Mouse (Mus musculus): ENCODE results near the gene Lif. TPM values are rescaled to one million over a fixed set of nuclear protein-coding genes. Genes with fewer than 3 reads are reported as not detected.
A peak's percentile ranks its signal among the peaks of the same experiment; 100 is the strongest.

Lif gene
- total RNA-seq, 1 experiment: 7.9 TPM

DNA sequence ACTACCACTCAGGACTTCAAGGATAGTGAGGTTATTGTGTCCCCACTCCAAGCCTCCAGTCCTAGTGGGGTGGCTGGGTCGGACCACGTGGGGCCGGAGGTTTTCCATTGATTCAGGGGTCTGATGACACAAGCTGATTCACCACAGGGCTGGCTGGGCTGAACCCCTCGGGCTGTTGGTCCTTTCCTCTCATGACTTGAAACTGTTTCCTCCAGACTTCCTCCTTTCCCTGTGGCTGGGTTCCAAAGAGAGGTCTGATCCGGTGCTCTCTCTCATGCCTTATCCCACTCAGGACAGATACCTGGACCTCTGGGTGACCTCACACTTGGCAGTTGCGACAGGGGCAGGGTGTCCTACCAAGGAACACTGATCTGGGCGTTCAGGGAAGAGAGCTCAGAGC is 17.2 kb upstream of the Lif start:
- TF ChIP-seq HCFC1 (IDR thresholded peaks at IDR 0.05; ENCODE audit: borderline replicate concordance, insufficient read depth, low read length) (no peak), ZNF384 (IDR thresholded peaks at IDR 0.05; ENCODE audit: low read depth, low read length) (no peak), ZC3H11A (IDR thresholded peaks at IDR 0.05; ENCODE audit: borderline replicate concordance, low read depth, low read length) (no peak), MAFK (IDR thresholded peaks at IDR 0.05; ENCODE audit: insufficient read depth, low read depth, low read length) (no peak), CHD2 (IDR thresholded peaks at IDR 0.05; ENCODE audit: low read depth, low read length) (no peak)

DNA sequence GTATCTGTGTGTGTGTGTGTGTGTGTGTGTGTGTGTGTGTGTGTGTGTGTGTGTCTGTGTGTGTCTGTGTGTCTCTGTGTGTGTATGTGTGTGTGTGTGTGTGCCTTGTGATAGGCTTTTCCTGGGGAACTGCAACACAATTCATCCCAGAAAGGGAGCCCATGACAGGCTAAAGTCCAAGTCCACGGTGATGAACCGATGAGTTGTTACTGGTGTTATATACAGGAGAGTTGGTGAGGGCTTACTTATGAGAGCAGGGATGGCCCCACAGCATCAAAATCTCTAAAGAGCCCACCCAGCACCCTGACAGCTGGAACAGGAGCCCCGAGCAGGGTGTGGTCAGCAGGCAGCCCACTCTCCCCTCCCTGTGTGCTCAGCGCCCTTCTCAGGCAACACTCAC is 16.2 kb upstream of the Lif start:
- no peak overlapping the region for H3K27ac ChIP-seq (ENCODE audit: insufficient read depth, low read depth, low read length, poor library complexity, severe bottlenecking)
- no peak for TF ChIP-seq ZC3H11A (IDR thresholded peaks at IDR 0.05; ENCODE audit: borderline replicate concordance, low read depth, low read length)
- TF ChIP-seq MAFK (IDR thresholded peaks at IDR 0.05; ENCODE audit: insufficient read depth, low read depth, low read length): no peak
- TF ChIP-seq HCFC1 (IDR thresholded peaks at IDR 0.05; ENCODE audit: borderline replicate concordance, insufficient read depth, low read length): no peak
- TF ChIP-seq CHD2 (IDR thresholded peaks at IDR 0.05; ENCODE audit: low read depth, low read length): no peak
- TF ChIP-seq ZNF384 (IDR thresholded peaks at IDR 0.05; ENCODE audit: low read depth, low read length): no peak
- no peaks in the 10 kb centered on the region for H3K9me3 ChIP-seq (ENCODE audit: control insufficient read depth, insufficient read depth, low read depth, low read length)
- H3K4me3 ChIP-seq (ENCODE audit: insufficient read depth in 1 of 2, low read depth in 1 of 2, low read length in 2 of 2, poor library complexity in 1 of 2, severe bottlenecking in 1 of 2): no peak overlapping the region
- in situ Hi-C loops (cut with MboI; ENCODE audit: low sequenced_read_pairs in 2 of 2, unreplicated experiment in 2 of 2): no loop called here
- no peak overlapping the region for H3K9ac ChIP-seq (ENCODE audit: insufficient read depth, low read depth, low read length, poor library complexity, severe bottlenecking)
- H3K4me1 ChIP-seq (ENCODE audit: control insufficient read depth in 2 of 2, insufficient read depth in 2 of 2, low read length in 2 of 2, poor library complexity in 1 of 2): peaks cover 3 to 23% of the 10 kb centered on the region in 2 experiments; a peak in 3 of 4 replicates
- no peaks in the 10 kb centered on the region for H3K36me3 ChIP-seq (ENCODE audit: control insufficient read depth, insufficient read depth, low read length, poor library complexity, severe bottlenecking)
- DNase-seq (ENCODE audit: low read depth, low spot score): no peak

More for the DNA sequence above, 17.2 kb upstream of the Lif start:
- DNase-seq (ENCODE audit: low read depth, low spot score): no peak
- Histone ChIP-seq H3K9me3 (ENCODE audit: control insufficient read depth, insufficient read depth, low read depth, low read length) (no peaks in the 10 kb centered on the region), H3K27ac (ENCODE audit: insufficient read depth, low read depth, low read length, poor library complexity, severe bottlenecking) (no peak overlapping the region), H3K4me3 (ENCODE audit: insufficient read depth in 1 of 2, low read depth in 1 of 2, low read length in 2 of 2, poor library complexity in 1 of 2, severe bottlenecking in 1 of 2) (peak overlapping the region in 1 of 2 experiments; percentile 40; a peak in 2 of 4 replicates), H3K9ac (ENCODE audit: insufficient read depth, low read depth, low read length, poor library complexity, severe bottlenecking) (no peak overlapping the region; the same call in 1 of the 2 replicates), H3K36me3 (ENCODE audit: control insufficient read depth, insufficient read depth, low read length, poor library complexity, severe bottlenecking) (no peaks in the 10 kb centered on the region), H3K4me1 (ENCODE audit: control insufficient read depth in 2 of 2, insufficient read depth in 2 of 2, low read length in 2 of 2, poor library complexity in 1 of 2) (peaks cover 0 to 27% of the 10 kb centered on the region in 2 experiments; a peak in 2 of 4 replicates)
- in situ Hi-C loops (cut with MboI; ENCODE audit: low sequenced_read_pairs in 2 of 2, unreplicated experiment in 2 of 2): no loop called here

DNA sequence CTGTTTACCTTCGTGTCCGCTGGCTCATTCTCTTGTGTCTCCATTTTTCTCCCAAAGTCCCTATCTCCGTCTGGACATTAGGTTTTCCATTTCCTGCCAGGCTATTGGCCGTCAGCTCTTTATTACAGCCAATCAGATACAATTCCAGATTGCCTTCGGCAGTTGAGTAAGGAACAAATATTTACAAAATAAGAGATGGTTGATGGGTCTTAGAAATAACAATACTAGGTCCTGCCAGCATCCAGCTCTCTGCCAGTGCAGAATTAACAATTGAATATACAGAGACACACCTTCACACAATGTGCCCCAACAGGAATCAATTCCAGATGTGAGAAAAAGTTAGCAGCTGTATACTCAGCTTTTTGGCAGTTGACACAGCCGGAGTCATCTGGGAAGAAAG is 11.2 kb upstream of the Lif start:
- no peaks in the 10 kb centered on the region for H3K36me3 ChIP-seq (ENCODE audit: control insufficient read depth, insufficient read depth, low read length, poor library complexity, severe bottlenecking)
- H3K4me1 ChIP-seq (ENCODE audit: control insufficient read depth in 2 of 2, insufficient read depth in 2 of 2, low read length in 2 of 2, poor library complexity in 1 of 2): peaks cover 6 to 7% of the 10 kb centered on the region in 2 experiments
- in situ Hi-C loops (cut with MboI; ENCODE audit: low sequenced_read_pairs in 2 of 2, unreplicated experiment in 2 of 2): no loop called here
- no peak for TF ChIP-seq CHD2 (IDR thresholded peaks at IDR 0.05; ENCODE audit: low read depth, low read length)
- no peak for TF ChIP-seq MAFK (IDR thresholded peaks at IDR 0.05; ENCODE audit: insufficient read depth, low read depth, low read length)
- no peak for TF ChIP-seq HCFC1 (IDR thresholded peaks at IDR 0.05; ENCODE audit: borderline replicate concordance, insufficient read depth, low read length)
- TF ChIP-seq ZC3H11A (IDR thresholded peaks at IDR 0.05; ENCODE audit: borderline replicate concordance, low read depth, low read length): no peak
- TF ChIP-seq ZNF384 (IDR thresholded peaks at IDR 0.05; ENCODE audit: low read depth, low read length): no peak
- H3K9me3 ChIP-seq (ENCODE audit: control insufficient read depth, insufficient read depth, low read depth, low read length): no peaks in the 10 kb centered on the region
- peak overlapping the region in 1 of 2 experiments; percentile 18; a peak in 2 of 4 replicates for H3K4me3 ChIP-seq (ENCODE audit: insufficient read depth in 1 of 2, low read depth in 1 of 2, low read length in 2 of 2, poor library complexity in 1 of 2, severe bottlenecking in 1 of 2)
- H3K9ac ChIP-seq (ENCODE audit: insufficient read depth, low read depth, low read length, poor library complexity, severe bottlenecking): no peak overlapping the region
- DNase-seq (ENCODE audit: low read depth, low spot score): peak; percentile 59
- H3K27ac ChIP-seq (ENCODE audit: insufficient read depth, low read depth, low read length, poor library complexity, severe bottlenecking): peak overlapping the region; percentile 81; the same call in 1 of the 2 replicates

DNA sequence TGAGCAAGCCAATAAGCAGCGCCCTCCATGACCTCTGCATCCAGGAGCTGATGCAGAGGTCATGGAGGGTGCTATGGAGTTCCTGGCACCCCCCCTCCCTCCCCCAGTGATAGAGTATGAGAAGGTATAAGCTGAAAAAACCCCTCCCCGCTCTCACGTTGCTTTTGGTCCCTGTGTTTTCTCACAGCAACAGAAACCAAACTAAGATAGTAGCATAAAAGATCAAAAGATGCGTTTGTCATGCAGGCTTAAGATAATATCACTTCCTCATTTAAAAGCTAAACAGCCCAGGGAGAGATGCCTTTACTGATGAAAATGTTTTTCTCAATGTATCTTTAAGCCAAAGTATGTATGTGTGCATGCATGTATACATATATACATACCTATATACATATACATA is 10.7 kb upstream of the Lif start:
- in situ Hi-C loops (cut with MboI; ENCODE audit: low sequenced_read_pairs in 2 of 2, unreplicated experiment in 2 of 2): no loop called here
- Histone ChIP-seq H3K9ac (ENCODE audit: insufficient read depth, low read depth, low read length, poor library complexity, severe bottlenecking) (no peak overlapping the region), H3K4me1 (ENCODE audit: control insufficient read depth in 2 of 2, insufficient read depth in 2 of 2, low read length in 2 of 2, poor library complexity in 1 of 2) (peaks cover 6 to 7% of the 10 kb centered on the region in 2 experiments), H3K9me3 (ENCODE audit: control insufficient read depth, insufficient read depth, low read depth, low read length) (no peaks in the 10 kb centered on the region), H3K27ac (ENCODE audit: insufficient read depth, low read depth, low read length, poor library complexity, severe bottlenecking) (peak overlapping the region; percentile 81), H3K36me3 (ENCODE audit: control insufficient read depth, insufficient read depth, low read length, poor library complexity, severe bottlenecking) (no peaks in the 10 kb centered on the region), H3K4me3 (ENCODE audit: insufficient read depth in 1 of 2, low read depth in 1 of 2, low read length in 2 of 2, poor library complexity in 1 of 2, severe bottlenecking in 1 of 2) (no peak overlapping the region)
- DNase-seq (ENCODE audit: low read depth, low spot score): no peak
- TF ChIP-seq MAFK (IDR thresholded peaks at IDR 0.05; ENCODE audit: insufficient read depth, low read depth, low read length) (no peak), CHD2 (IDR thresholded peaks at IDR 0.05; ENCODE audit: low read depth, low read length) (no peak), ZNF384 (IDR thresholded peaks at IDR 0.05; ENCODE audit: low read depth, low read length) (no peak), HCFC1 (IDR thresholded peaks at IDR 0.05; ENCODE audit: borderline replicate concordance, insufficient read depth, low read length) (no peak), ZC3H11A (IDR thresholded peaks at IDR 0.05; ENCODE audit: borderline replicate concordance, low read depth, low read length) (no peak)

Data from ES-E14 (cell line).